Mouse (Mus musculus): ENCODE measurements around the gene Tbc1d10b.
"Not testable (repeated sequence)": the region's sequence is repeated elsewhere in the genome, so short reads cannot be mapped to it uniquely, and the experiment has no call there.

The Tbc1d10b gene

DNA sequence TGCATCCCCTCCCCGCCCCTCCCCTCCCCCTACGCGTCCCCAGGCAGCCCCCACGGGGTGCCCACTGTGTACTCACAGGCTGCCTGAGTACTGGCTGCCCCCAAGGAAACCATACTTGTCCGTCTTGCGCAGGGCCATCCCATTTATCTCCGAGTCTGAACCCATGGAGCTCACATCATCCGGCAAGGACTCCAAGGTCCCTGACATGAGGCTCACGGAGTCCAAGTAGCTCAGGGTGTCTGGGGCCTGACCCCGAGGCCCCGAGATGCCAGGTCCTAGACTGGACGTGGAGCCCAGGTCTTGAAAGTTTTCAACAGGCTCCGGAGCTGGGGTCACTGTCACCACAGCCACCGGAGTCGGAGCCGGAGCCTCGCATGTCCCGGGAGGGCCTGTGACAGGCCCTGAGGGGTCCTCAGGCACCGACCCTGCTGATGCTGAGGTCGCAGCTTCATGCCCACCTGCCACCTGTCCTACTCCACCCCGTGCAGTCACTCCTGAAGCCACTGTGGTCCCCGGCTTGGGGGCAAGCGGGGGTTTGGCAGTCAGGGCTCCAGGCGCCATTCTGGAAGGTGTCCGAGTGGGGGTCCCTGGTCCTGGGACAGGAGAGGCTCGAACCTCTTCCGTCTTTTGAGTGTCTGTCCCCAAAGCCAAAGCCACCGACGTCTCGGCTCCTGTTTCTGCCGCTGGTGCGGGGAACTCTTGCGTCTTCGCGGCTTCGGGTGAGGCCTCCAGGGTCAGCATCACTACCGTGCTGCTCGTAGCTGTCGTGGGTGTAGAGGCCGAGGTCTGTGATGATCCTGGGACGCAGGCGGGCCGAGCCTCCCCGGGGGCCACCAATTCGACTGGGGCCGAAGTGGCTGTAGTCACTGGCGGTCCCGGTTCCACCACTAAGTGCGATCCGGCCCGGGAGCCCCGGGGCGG, 634 bp downstream of the Tbc1d10b start:
- DNase-seq (ENCODE audit: low spot score in 2 of 2), result no peak

DNA sequence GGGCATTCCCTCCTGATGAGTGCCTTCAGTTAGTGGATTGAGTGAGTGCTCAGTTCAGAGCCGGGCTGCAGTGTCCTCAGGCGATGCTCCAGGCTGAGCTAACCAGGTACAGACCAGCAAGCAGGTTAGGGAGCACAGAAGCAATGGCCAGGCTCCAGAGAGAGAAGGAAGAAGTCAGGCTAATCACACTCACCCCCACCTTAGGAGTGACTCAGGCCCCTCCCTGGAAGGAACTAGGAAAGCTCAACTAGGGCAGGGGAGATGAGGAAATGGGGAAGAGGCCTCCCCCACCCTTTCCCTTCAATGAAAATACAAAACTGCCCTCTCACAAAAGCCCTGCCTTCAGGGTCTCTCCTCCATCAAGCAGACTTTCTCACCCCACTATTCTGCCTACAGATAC, 1.7 kb downstream of the Tbc1d10b start:
- DNase-seq (ENCODE audit: low spot score in 2 of 2), result no peak

DNA sequence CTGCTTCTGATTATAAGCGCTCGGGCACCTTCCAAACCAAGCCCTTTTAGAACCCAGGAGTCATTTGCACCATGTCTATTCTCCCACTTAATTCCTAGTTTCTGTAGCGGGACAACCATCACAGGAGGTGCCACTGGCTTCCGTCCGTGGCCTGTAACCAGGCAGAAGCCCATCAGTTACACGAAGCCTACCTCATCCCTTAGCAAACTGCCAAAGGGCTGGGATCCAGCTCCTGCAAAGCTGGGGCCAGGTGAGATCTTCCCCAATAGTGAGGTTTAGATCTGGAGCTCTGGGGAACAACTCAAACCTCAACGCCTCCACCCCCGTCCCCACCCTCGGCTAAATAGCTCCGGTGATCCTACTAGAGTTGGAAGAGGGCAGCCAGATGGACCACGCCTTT, 11.8 kb downstream of the Tbc1d10b start:
- DNase-seq (ENCODE audit: low spot score in 2 of 2), result no peak

DNA sequence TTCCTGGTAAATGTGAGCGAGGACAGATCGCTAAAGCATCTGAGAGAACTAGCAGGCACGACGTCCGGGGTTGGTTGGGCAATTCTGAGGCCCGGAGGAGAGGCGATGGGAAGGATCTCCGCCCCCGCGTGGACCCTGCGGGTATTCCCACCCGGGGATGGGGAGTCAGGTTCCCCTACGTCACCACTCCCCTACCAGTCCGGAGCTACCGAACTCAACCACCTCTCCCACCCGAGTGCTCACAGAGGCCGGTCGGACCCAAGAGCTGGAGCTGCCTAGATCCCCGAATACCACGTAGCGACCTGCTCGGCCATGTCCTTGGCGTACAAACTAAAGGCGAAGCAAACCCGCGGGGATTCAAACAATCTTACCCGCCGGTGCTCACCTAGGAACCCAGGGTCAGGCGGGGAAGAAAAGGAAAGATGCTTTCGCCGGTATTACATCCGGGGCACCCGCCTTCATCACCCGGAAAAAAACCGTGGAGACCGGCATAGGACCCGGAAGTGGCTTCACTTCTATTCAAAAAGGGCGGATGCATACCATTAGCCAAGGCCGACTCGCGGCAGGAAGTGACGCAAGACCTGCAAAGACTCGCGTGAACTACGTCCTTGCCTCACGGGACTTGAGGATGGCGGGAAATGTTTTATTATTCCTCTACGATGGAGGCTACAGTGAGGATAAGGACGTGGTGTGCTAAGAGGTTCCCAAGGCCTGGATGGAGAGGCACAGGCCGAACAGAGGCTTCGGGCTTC, 12.5 kb downstream of the Tbc1d10b start, which contains the start of gene Cd2bp2:
Gene Cd2bp2, minus strand, starts transcription at position 507 of the 752 bp plus-strand sequence.
- DNase-seq (ENCODE audit: low spot score in 2 of 2), result peak; percentile 95 to 98

DNA sequence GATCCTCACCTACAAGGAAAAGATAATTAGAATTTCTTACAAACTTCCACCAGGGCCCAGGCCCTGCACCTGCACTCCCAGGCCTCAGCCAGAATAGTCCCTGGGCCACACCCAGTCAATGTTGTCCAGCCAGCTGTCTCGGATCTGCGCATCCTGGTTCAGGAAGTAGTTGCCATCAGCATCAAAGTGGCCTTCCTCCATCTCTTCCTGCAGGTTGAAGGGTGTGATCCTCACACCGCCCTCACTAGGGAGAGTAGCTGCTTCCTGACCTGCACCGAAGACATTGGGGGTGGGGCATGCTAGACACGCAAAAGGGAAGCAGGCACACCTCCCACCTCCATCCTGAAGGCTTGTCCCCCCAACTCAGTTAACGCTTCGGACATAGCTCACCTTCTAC, 13.6 kb downstream of the Tbc1d10b start:
- no peak for DNase-seq (ENCODE audit: low spot score in 2 of 2)

DNA sequence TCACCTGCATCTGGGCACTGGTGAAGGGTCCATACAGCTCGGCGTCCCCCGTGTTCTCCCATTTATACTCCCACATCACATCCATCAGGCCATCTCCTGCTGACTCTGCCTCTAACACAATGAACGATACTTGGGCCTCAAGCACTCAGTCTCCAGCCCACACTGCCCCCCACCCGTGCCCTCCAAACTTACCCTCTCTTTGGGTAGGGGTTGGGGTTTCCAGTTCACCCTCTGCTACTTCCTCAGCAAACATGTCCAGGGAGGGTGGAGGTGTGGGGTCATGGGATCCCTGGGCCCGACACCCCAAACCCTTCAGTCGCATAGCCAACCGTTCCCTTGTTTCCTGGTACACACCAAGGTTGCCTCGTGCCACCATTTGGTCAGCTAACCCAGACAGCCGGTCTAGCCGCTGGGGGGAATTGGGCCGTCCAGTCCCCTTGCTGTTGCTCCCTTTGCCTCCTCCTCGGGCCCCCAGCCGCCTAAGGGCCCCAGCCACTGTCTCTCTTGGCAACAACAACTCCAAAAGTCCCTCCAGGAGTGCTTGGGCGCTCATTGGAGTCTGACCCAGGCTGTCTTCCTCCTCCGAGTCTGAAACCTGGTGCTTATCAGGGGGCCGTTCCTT, 14.1 kb downstream of the Tbc1d10b start:
- no peak for DNase-seq (ENCODE audit: low spot score in 2 of 2)

DNA sequence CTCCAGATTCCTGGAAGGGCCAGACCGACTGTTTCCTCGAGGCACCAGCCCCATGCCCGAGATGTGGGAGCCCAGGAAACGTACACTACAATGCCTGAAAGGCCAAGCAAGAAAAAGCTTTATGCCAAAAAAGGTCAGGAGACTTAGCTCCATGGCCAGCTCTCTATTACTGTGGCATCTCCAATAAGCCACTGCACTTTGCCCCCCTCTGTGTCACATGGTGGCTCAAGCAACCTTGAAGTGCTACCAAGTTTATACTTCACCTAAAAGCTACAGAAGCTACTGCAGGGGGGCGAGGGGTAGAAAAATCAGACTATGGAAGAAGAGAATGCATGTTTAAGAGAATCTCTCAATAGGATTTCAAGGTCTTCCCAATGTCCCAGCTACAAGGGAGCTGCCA, 15.3 kb downstream of the Tbc1d10b start:
- DNase-seq (ENCODE audit: low spot score in 2 of 2), result no peak

DNA sequence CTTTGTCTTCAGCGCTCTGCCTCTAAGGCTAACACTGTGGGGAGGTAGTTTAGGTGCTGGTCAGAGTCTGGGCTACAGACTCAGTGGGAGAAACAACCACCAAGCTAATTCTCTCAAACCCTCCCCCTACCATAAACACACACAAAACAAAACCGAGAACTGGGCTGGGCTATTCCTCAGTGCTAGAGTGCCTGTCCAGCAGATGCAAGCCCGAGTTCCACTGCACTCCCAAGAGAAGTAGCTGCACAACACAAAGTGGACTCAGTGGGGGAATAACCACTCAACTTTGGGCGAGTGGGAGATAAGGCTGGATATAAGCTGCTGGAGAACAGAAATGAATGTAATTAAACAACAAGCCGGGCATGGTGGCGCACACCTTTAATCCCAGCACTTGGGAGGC, 17.6 kb downstream of the Tbc1d10b start:
- no peak for DNase-seq (ENCODE audit: low spot score in 2 of 2)

DNA sequence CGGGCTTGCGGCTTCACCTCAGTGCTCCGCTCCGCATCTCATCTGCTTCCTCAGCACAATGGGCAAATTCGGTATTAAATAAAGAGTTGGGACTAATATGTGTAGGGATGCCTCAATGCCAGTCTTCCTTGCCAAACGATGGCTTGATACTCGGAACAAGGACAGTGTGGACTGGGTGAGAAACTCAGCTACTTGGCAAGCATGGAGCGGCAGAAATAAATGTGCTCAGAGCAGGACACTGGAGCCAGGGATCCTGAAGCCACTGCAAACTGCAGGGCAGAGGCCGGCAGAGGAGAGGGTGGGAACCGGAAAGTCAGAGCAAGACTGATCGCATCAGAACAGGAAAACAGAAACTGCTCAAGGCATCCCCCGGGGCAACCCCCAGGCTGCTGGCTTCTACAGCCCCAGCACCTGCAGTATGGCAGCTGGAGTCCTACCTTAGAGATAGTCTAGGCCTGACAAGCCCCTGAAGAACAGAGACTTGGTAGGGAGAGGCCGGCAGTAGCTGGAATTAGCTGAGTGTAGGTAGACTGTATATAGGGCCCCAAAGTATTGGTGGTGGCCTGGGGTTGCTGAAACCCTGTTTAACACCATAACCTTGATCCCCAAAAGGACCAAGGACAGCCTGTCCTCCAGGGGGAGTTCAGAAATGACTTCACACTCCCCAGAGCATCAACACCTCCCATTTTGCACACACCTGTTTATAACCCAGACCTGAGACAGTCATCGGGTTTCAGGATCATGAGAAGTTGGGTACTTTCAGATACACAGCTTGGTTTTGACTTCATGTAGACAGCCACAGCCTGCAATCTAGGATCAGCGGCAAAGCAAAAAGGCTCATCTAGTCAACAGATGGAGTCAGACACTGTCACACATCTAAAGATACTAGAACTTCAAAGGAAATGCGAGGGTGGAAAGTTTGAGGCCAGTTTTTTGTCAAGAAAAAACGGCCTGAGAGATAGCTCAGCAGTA, 19.7 kb downstream of the Tbc1d10b start:
- DNase-seq (ENCODE audit: low spot score in 2 of 2), result no peak

DNA sequence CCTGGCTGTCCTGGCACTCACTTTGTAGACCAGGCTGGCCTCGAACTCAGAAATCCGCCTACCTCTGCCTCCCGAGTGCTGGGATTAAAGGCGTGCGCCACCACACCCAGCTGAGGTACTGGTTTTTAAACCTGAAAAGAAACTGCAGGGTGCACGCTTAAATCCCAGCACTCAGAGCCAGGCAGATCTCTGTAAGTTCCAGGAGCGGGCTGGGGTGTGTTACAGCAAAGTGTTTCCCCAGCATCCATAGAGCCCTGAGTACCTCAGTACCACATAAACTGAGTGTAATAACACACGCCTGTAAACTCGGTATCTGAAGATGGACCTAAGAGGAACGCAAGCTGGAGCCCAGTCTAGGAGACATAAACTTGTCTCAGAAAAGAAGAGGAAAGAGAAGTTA, 20.9 kb downstream of the Tbc1d10b start:
- DNase-seq (ENCODE audit: low spot score in 2 of 2), result no peak

DNA sequence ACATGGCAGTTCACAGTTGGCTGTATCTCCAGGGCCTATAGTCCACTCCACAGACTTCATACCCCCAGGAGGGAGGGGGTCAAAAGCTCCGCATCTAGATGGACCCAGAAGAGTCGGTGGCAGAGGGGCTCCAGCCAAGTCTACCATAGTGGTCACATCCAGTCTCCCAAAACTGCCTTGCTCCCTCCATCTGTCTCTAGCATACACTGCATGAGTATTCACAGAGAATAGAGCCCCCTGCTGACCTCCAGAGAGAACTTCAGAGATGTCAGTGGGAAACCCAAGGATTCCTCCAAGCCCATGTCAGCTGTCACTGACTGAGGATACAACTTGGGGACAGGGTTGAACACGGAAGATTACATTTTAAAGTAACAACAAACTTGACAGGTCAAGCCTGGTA, 22.7 kb downstream of the Tbc1d10b start:
- no peak for DNase-seq (ENCODE audit: low spot score in 2 of 2)

DNA sequence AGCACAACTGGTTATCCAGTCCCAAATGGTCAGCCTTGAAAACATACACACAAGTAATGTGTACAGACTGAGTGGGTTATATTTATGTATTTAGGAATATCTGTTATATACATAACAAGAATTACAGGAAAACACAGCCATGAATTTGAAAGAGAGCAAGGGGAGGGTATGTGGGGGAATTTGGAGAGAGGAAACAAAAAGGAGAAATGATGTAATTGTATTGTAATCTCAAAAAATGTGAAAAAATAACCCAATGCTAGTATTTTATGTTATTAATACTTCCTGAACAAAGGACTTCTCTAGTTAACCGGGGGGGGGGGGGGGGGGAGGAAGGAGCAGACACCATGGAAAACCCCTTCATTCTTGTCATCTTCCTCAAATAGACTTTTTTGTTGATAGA, 23.5 kb downstream of the Tbc1d10b start:
- DNase-seq (ENCODE audit: low spot score in 2 of 2), result no peak

DNA sequence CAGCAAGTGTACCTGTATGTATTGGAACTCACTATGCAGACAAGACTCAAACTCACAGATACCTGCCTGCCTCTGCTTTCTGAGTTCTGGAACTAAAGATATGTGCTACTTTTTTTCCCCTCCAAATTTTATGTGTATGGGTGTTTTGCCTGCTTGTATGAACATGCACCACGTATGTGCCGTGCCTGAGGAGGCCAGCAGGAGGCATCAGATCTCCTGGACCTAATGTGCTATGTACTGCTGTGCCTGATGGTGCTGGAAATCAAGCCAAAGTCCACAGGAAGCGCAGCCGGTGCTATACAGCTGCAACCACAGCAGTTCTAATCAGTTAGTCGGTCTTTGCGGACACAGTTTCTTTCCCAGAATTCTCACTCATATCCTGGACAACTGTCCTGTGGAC, 24.4 kb downstream of the Tbc1d10b start:
- no peak for DNase-seq (ENCODE audit: low spot score in 2 of 2)

DNA sequence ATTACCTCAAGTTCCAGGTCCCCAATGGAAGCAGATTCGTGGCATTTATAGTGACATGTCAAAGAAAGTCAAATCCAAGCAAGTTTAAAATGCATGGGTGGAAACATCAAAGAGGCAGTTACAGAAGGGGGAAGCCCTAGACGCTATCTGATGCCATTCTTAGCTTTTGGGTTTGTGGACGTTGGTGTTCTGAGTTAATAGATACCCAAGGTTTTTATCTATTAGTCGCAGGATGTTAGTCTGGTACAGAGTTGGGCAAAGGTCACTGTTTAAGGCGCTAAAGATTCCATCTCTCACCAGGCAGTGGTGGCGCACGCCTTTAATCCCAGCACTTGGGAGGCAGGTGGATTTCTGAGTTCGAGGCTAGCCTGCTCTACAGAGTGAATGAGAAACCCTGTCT, 24.9 kb downstream of the Tbc1d10b start:
- no peak for DNase-seq (ENCODE audit: low spot score in 2 of 2)

DNA sequence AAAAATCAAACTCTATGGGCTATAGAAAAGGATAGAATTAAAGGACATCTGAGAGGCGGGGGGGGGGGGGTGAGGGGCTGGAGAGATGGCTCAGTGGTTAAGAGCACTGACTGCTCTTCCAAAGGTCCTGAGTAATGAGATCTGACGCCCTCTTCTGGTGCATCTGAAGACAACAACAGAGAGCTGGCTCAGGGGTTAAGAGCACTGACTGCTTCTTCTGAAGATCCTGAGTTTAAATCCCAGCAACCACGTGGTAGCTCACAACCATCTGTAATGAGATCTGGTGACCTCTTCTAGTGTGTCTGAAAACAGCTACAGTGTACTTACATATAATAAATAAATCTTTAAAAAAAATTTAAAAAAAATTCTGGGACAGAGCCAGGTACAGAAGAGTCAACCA, 26.5 kb downstream of the Tbc1d10b start:
- not testable (repeated sequence) for DNase-seq (ENCODE audit: low spot score in 2 of 2)

DNA sequence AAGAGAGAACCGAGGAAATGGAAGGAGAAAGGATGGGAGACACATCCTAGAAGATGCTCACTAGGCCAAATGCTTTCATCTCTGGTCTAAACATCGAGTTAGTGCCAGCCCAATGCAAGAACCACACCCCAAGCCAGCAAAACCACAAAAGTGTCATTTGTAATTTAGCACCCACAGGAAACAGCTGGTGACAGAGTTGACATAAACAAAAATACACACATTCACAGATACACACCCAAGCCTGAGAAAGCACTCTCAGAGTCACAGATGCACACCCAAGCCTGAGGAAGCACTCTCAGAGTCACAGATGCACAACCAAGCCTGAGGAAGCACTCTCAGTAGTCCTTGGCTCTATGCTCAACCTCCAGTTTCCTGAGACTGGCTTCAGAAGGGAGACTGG, 27.5 kb downstream of the Tbc1d10b start:
- no peak for DNase-seq (ENCODE audit: low spot score in 2 of 2)

DNA sequence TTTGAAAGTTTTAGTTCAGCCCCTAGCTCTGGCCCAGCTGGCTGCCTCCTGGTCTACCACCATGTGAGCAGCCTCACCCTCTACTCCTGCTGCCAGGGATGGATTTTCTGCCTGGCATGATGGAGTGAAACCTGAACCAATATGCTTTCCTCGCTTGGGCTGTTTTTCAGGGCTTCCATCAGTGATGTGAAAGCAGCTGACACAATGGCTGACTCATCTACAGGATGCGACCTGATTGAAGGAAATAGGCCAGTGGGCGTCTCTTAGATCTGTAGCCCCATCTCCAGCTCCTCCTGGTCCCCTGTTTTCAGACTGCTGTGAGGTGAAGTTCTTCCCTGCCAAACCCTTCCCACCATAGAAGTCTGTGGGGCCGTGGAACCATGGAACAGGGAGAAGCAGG, 31.3 kb downstream of the Tbc1d10b start:
- no peak for DNase-seq (ENCODE audit: low spot score in 2 of 2)

DNA sequence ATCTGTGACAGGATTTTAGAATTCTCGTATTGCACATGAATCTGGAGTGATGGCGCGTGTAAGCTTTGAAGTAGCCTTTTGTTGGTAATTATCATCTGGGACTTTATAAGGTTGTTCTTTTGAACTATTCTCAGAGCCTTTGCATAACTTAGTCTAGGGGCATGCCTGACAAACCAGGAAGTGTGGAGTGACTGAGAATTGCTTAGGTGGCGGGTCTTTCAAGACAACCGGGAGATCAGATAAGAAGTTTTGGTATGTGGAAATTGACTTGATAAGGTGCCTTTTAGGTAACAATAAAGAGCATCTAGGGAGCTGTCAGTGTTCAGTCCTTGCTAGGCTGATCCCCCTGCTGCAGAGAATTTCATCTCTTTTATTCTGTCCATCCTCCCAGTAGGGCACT, 41.8 kb downstream of the Tbc1d10b start:
- no peak for DNase-seq (ENCODE audit: low spot score in 2 of 2)

DNA sequence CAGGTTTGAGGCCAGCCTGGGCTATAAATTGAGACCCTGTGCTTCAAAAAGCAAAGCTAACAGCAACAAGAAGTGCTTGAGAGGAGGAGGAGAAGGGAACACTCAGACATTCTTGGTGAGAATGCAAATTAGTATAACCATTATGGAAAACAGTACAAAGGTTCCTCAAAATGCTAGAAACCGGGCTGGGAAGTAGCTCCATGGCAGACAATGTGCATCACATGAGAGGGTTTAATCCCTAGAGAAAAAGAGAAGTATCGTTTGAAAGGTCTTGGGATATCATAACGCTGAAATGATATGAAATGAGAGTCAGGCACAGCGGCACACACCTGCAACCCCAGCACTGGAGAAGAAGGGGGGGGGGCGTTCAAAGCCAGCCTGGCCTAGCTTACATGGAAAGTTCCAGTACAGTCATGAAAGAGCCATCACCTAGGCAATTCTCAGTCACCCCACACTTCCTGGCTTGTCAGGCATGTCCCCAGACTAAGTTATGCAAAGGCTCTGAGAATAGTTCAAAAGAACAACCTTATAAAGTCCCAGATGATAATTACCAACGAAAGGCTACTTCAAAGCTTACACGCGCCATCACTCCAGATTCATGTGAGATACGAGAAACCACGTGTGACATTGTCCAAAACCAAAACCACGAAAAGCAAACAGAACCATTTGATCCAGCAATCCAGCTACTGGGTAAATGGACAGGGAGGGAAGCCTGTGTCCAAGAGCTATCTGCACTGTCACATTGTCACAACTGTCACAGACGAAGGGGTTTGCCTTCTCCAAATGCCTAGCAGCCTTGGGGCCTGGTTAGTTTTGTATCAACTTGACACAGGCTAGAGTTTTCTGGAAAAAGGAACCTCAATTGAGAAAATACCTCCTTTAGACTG, 42.4 kb downstream of the Tbc1d10b start:
- no peak for DNase-seq (ENCODE audit: low spot score in 2 of 2)

DNA sequence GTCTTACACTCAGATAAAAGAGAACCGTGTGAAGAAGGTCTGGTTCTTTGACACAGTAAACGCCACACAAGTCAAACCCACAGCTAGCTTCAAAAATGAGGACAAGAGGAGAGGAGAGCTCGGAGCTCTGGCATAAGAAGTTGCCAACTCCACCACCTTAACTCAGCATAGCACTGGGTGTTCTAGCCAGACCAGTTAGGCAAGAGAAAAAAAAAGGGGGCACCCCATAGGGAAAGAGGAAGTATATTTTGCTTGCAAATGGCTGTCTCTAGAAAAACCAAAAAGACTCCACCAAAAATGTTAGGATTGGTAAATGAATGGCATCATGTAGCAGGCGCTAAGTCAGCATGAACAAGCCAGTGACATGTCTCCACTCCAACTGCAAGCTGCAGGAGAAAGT, 44.3 kb downstream of the Tbc1d10b start:
- no peak for DNase-seq (ENCODE audit: low spot score in 2 of 2)
